Mouse (Mus musculus) 3T3-L1 (cell line): ENCODE data around the gene Memo1.
"Not testable (repeated sequence)": the region's sequence is repeated elsewhere in the genome, so short reads cannot be mapped to it uniquely, and the experiment has no call there.

ENCODE experiments used
- DNase-seq: peaks from one replicate; pipeline ENCODE4 v3.0.0-alpha.2; 2015; ENCODE audit warnings: low read depth, low spot score

Memo1 gene

GRCm38 (mm10) chr17:74264333-74265155 is 30.8 kb downstream of the Memo1 start:
- DNase-seq = peak; percentile 32

- no peak for DNase-seq
These were observed 32.9 kb downstream of the Memo1 start for GRCm38 (mm10) chr17:74262415-74262814.

- DNase-seq = peak; percentile 75
These were observed 50.0 kb downstream of the Memo1 start for GRCm38 (mm10) chr17:74245284-74245683.

- no peak for DNase-seq
These were observed 52.5 kb downstream of the Memo1 start for GRCm38 (mm10) chr17:74242788-74243187.

- DNase-seq = no peak
These were observed 55.0 kb downstream of the Memo1 start for GRCm38 (mm10) chr17:74240322-74240721.

DNA sequence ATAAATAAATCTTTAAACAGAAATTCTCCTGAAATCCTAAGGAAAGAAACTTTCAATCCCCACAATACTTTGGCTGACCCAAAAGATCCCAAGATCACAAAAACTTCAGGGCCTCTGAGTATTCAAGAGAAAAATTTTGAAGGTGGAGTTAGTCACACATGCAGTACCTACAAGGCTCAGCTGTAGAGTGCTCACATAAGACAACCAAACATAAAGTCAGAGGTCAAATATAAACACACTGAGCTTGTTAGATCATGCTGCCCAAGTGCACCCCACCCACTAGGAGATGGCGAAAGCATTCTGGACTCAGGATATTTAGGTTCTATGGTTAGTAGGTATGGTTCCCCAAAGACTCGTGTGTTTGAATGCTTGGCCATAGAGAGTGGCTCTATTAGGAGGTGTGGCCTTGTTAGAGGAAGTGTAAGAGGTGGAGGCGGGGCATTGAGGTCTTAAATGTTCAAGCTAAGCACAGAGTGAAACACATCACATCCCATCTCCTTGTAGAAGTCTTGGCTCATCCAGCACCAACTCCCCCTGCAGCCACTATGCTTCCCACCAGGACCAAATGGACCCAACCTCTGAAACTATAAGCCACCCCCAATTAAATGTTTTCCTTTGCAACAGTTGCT is 67.1 kb downstream of the Memo1 start:
- DNase-seq = no peak

DNA sequence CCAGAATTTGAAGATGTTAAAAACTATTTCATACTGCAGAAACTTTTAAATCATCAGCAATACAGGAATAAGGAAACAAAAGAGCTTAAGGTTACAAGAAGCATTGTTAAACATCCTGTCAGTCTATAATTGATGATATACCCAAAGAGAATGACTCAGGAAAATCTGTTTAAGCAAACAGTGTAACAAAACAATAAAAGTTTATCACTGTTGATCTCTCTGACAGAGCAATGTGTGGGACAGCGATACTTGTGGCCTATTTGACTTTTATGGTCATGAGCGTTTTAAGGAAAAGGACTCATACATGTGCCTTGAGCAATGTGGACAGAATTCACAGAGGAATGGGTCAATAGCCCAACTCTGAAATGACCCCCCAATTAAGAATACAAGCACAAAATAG is 78.0 kb downstream of the Memo1 start:
- no peak for DNase-seq

- not testable (repeated sequence) for DNase-seq
These were observed 82.3 kb downstream of the Memo1 start for GRCm38 (mm10) chr17:74212831-74213524.

DNA sequence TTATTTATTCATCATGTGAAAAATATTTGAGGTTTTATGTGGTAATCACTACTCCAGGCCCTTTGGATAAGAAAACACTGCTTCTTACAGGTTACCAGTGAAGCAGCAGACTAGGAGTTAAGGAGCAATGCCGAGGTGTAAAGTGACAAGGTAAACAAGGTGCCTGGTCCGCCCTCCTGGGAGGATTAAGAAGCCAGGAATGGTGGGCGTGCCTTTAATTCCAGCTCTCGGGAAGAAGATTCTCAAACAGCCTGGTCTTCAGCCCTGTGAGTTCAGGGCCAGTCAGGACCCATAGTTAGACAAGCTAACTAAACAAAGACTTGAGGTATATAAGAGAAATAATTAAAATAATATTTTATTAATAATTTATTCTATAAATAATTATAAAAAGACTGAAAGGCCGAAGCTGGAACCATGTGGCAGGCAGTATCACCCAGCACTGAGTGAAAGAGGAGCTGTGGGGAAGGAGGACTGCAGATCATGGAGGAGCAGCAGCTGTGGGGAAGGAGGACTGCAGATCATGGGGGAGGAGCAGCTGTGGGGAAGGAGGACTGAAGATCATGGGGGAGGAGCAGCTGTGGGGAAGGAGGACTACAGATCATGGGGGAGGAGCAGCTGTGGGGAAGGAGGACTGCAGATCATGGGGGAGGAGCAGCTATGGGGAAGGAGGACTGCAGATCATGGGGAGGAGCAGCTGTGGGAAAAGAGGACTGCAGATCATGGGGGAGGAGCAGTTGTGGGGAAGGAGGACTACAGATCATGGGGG is 86.0 kb downstream of the Memo1 start:
- DNase-seq = no peak

GRCm38 (mm10) chr17:74195943-74196342 is 99.4 kb downstream of the Memo1 start:
- no peak for DNase-seq

- DNase-seq = no peak
These were observed 100.6 kb downstream of the Memo1 start for GRCm38 (mm10) chr17:74194755-74195154.

- DNase-seq = peak; percentile 69
These were observed 101.9 kb downstream of the Memo1 start for GRCm38 (mm10) chr17:74193463-74193862.

- no peak for DNase-seq
These were observed 103.9 kb downstream of the Memo1 start for GRCm38 (mm10) chr17:74191446-74191845.

DNA sequence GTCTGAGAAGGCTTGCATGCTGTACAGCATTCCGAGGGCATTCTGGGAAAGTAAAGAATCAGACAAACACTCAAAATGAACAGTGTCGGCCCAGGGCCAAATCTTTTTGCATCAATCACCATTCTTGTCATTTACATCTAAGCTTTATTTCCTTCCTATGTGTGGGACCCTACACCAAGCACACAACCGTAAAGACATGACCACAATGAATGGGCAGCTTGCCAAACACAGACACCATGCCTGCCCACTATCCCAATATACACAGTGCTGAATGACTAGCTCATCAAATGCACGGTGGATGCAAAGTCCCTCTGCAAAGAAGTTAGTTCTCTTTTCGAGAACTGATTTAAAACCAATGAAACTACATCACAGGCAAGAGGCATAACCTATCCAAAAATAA is 109.1 kb downstream of the Memo1 start:
- peak; percentile 21 for DNase-seq

- no peak for DNase-seq
These were observed 110.6 kb downstream of the Memo1 start for GRCm38 (mm10) chr17:74184739-74185138.

DNA sequence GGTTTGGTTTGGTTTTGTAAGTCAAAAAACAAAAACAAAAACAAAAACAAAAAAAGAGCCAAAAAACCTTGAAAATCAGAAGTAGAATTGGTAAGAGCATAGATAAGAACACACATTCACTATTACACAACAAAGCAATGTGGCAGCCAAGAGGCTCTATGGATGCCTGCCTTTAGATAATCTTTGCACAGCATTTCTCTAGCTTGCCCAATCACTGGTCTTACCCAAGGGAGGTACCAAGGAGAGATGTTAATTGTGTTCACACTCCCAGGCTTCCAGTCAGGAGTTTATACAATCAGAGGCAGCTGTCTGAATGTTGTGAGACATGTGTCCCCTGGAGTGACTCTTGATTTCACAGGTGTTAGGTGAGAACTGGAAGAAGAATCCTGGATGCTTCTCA is 114.4 kb downstream of the Memo1 start:
- no peak for DNase-seq

GRCm38 (mm10) chr17:74179640-74180039 is 115.7 kb downstream of the Memo1 start:
- DNase-seq = not testable (repeated sequence)

DNA sequence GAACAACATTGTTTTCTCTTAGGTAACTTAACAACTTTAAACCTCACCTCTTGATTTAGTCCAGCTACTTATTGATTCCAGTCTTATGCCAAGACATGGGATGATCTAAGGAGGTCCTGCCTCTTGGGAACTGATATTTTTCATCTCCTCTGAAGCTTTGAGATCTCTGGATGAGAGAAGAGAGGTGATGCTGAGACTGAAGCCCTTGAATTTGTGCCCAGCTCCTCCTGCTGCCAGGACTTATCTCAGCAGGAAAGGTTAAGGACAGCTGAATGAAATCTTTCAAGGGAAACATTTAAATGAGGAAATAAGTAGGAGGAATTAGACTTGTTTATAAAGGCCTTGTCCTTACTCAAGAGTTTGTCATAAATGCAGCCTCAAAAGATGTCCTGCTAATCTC is 121.6 kb downstream of the Memo1 start:
- DNase-seq = no peak

- DNase-seq = no peak
These were observed 122.5 kb downstream of the Memo1 start for GRCm38 (mm10) chr17:74172834-74173233.

DNA sequence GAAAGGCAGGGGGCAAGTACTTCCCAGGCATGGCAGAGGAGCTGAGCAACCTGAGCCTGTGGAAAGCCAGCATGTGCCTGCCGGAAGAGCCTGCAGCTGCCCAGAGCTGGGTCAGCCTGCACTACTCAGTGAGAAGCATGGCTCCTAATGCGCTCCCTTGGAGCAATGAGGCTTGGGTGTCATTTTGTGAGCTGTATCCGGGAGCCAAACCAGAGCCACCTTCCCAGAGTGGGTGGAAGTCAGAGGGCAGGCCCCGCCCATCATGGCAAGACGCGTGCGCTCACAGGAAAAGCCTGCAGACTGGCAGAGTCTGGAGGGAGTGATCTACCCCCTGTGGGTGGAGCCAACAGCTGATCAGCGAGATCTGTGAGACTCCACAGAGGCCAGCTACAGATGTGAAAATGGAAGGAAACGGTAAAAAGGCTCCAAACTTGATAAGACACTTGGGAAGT is 135.9 kb downstream of the Memo1 start:
- DNase-seq = peak; percentile 76

- DNase-seq = peak; percentile 36
These were observed 137.2 kb downstream of the Memo1 start for GRCm38 (mm10) chr17:74158161-74158560.
